Comparison of ENCODE assay signal across 17 mouse cellular contexts in the genomic region with DNA sequence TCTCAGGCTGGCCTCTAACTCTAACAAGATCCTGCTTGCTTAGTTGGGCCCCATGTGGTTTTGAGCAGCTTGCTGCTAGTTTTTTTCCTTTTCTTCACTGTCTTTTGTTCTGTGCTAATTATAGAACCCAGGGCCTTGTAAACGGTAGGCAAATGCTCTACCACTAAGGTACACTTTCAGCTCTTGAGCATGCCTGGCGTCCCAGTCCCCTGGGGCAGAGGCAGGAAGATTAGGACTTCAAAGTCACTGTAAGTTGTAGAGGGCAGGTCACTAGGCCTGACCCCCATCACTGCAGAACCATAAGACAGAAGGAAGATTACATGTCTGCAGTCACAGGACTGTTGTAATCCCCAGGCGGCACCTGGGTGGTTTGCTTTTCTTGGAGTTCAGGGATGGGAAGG. TPM values are rescaled to one million over a fixed set of nuclear protein-coding genes. Genes with fewer than 3 reads are reported as not detected.
DNase-seq lines count a peak whose midpoint lies in the region; ATAC-seq lines count a peak whose summit lies in the region.
"Had no signal": no experiment of that assay in that cellular context is flagged by ENCODE, and none has a peak within 500 bp of the region (broad histone marks: within the 10 kb centered on the region; RNA-seq: fewer than 3 reads in every experiment).

No protein-coding gene starts in this region.

- no peak overlapping the region for H3K4me3 ChIP-seq in heart, embryonic 12.5 days
- no peak overlapping the region for H3K4me3 ChIP-seq in lung, embryonic 16.5 days (ENCODE audit: low read length)
- H3K4me3 ChIP-seq in embryonic facial prominence, embryonic 14.5 days (ENCODE audit: low read depth, low read length) = no peak overlapping the region
- H3K4me3 ChIP-seq: erythroblast, embryonic 14.5 days; neural tube, embryonic 13.5 days had no signal

- H3K9ac ChIP-seq in heart, embryonic 12.5 days = 0 out of 2 replicates have a peak overlapping the region, but pooled peaks have one; percentile 25
- H3K9ac ChIP-seq in lung, embryonic 16.5 days (ENCODE audit: low read length) = no peak overlapping the region
- no peak overlapping the region for H3K9ac ChIP-seq in embryonic facial prominence, embryonic 14.5 days (ENCODE audit: low read depth, low read length)
- H3K9ac ChIP-seq: hindbrain, embryonic 14.5 days; neural tube, embryonic 13.5 days had no signal

- H3K27me3 ChIP-seq in heart, embryonic 12.5 days (replicated peaks) = no peaks in the 10 kb centered on the region
- no peaks in the 10 kb centered on the region for H3K27me3 ChIP-seq in lung, embryonic 16.5 days (ENCODE audit: control insufficient read depth, insufficient read depth, low read depth, low read length)
- H3K27me3 ChIP-seq in embryonic facial prominence, embryonic 14.5 days (replicated peaks; ENCODE audit: control insufficient read depth, insufficient read depth, low read length) = no peaks in the 10 kb centered on the region
- H3K27me3 ChIP-seq: neural tube, embryonic 13.5 days had no signal

- peaks cover 35% of the 10 kb centered on the region for H3K4me1 ChIP-seq in heart, embryonic 12.5 days (replicated peaks)
- peaks cover 3% of the 10 kb centered on the region; the same call in 1 of the 2 replicates for H3K4me1 ChIP-seq in lung, embryonic 16.5 days (replicated peaks; ENCODE audit: control insufficient read depth, insufficient read depth, low read length)
- H3K4me1 ChIP-seq in embryonic facial prominence, embryonic 14.5 days (ENCODE audit: control insufficient read depth, insufficient read depth, low read length) = 0 out of 2 replicates have a peak, but pooled peaks cover 3% of the 10 kb centered on the region

- 16% methylated on average over 3 of the region's 3 CpGs for WGBS in heart, embryonic 12.5 days
- WGBS in lung, embryonic 16.5 days = 35% methylated on average over 3 of the region's 3 CpGs
- WGBS in embryonic facial prominence, embryonic 14.5 days = 20% methylated on average over 3 of the region's 3 CpGs

- no peak for ATAC-seq in heart, embryonic 12.5 days (ENCODE audit: insufficient number of reproducible peaks, low FRiP score)
- peak; percentile 17 for ATAC-seq in lung, embryonic 16.5 days (ENCODE audit: low read depth)
- peak; percentile 38; the same call in 1 of the 2 replicates for ATAC-seq in embryonic facial prominence, embryonic 14.5 days (ENCODE audit: low read depth)

- DNase-seq in heart, adult 11 months = no peak
- no peak for DNase-seq in lung, adult 18-20 months
- DNase-seq in embryonic facial prominence, embryonic 14.5 days (ENCODE audit: low spot score) = peak; percentile 14
- DNase-seq in thymus, postnatal 25 days = peak; percentile 42
- no peak for DNase-seq in left cerebral cortex, postnatal 4 days
- DNase-seq in urinary bladder, adult 18-20 months (ENCODE audit: low spot score in 2 of 2) = no peak
- DNase-seq: adrenal gland, postnatal 10 days; cerebellum, adult 11-12 months had no signal

- H3K4me2 ChIP-seq in heart, embryonic 12.5 days = peak overlapping the region; percentile 41
- H3K4me2 ChIP-seq in lung, embryonic 16.5 days (ENCODE audit: low read depth, low read length) = no peak overlapping the region
- no peak overlapping the region for H3K4me2 ChIP-seq in embryonic facial prominence, embryonic 14.5 days (ENCODE audit: low read depth, low read length)
- H3K4me2 ChIP-seq: hindbrain, embryonic 14.5 days; midbrain, embryonic 11.5 days; neural tube, embryonic 13.5 days had no signal

- H3K27ac ChIP-seq in heart, embryonic 12.5 days (ENCODE audit: poor library complexity, severe bottlenecking) = peak overlapping the region; percentile 92
- peak overlapping the region; percentile 67; the same call in 1 of the 2 replicates for H3K27ac ChIP-seq in lung, embryonic 16.5 days (ENCODE audit: low read length)
- peak overlapping the region; percentile 44 for H3K27ac ChIP-seq in embryonic facial prominence, embryonic 14.5 days (replicated peaks; ENCODE audit: low read depth, low read length)
- H3K27ac ChIP-seq: hindbrain, embryonic 14.5 days; kidney, postnatal 0 days; neural tube, embryonic 13.5 days had no signal

- H3K9me3 ChIP-seq in heart, embryonic 12.5 days (replicated peaks) = no peaks in the 10 kb centered on the region
- no peaks in the 10 kb centered on the region for H3K9me3 ChIP-seq in lung, embryonic 16.5 days (ENCODE audit: control insufficient read depth, low read length)
- no peaks in the 10 kb centered on the region for H3K9me3 ChIP-seq in embryonic facial prominence, embryonic 14.5 days (ENCODE audit: control insufficient read depth, low read length)
- H3K9me3 ChIP-seq: neural tube, embryonic 13.5 days had no signal

- intact Hi-C loops in left cerebral cortex, postnatal 4 days (cut with DNase I) = no loop called here

- peaks cover 35% of the 10 kb centered on the region for H3K36me3 ChIP-seq in heart, embryonic 12.5 days
- peaks cover 26% of the 10 kb centered on the region for H3K36me3 ChIP-seq in lung, embryonic 16.5 days (ENCODE audit: control insufficient read depth, insufficient read depth, low read length)
- peaks cover 24% of the 10 kb centered on the region for H3K36me3 ChIP-seq in embryonic facial prominence, embryonic 14.5 days (ENCODE audit: control insufficient read depth, insufficient read depth, low read length)

RNA-seq across cellular contexts. Expression of a gene that starts 8.2 kb away (rescaled TPM):
- 28.7 and 29.9 TPM in 2 replicates for polyA plus RNA-seq in heart, embryonic 12.5 days (2016; fragmentation: Nextera tagmentation; extraction: Ambion mirVana)
- 26.6 and 27.6 TPM in 2 replicates for polyA plus RNA-seq in lung, embryonic 16.5 days (2015; fragmentation: Nextera tagmentation; extraction: Ambion mirVana)
- polyA plus RNA-seq in embryonic facial prominence, embryonic 14.5 days (2014; fragmentation: Nextera tagmentation; extraction: Ambion mirVana) = 25.2 and 25.7 TPM in 2 replicates
- 10 to 100 TPM; 13.8 to 14.4 TPM for total RNA-seq in left cerebral cortex, postnatal 4 days (2021)

RNA-seq across cellular contexts. Expression of a gene that starts 22.9 kb away (rescaled TPM):
- polyA plus RNA-seq in heart, embryonic 12.5 days (2016; fragmentation: Nextera tagmentation; extraction: Ambion mirVana) = 0.13 TPM in 1 of 2 replicates, not detected in the other
- 0.16 and 0.19 TPM in 2 replicates for polyA plus RNA-seq in lung, embryonic 16.5 days (2015; fragmentation: Nextera tagmentation; extraction: Ambion mirVana)
- polyA plus RNA-seq in embryonic facial prominence, embryonic 14.5 days (2014; fragmentation: Nextera tagmentation; extraction: Ambion mirVana) = 0.58 and 0.77 TPM in 2 replicates
- not detected for total RNA-seq in left cerebral cortex, postnatal 4 days (2021)
- polyA plus RNA-seq: C2C12; erythroblast, embryonic 14.5 days; hindbrain, embryonic 14.5 days; midbrain, embryonic 11.5 days had no signal

RNA-seq across cellular contexts. Expression of a gene that starts 28.4 kb away (rescaled TPM):
- 0.70 and 1.6 TPM in 2 replicates for polyA plus RNA-seq in heart, embryonic 12.5 days (2016; fragmentation: Nextera tagmentation; extraction: Ambion mirVana)
- polyA plus RNA-seq in lung, embryonic 16.5 days (2015; fragmentation: Nextera tagmentation; extraction: Ambion mirVana) = 3.0 and 3.2 TPM in 2 replicates
- polyA plus RNA-seq in embryonic facial prominence, embryonic 14.5 days (2014; fragmentation: Nextera tagmentation; extraction: Ambion mirVana) = 3.2 and 4.7 TPM in 2 replicates
- 1 to 10 TPM; 2.0 to 2.7 TPM for total RNA-seq in left cerebral cortex, postnatal 4 days (2021)

RNA-seq across cellular contexts. Expression of a gene that starts 35.5 kb away (rescaled TPM):
- polyA plus RNA-seq in heart, embryonic 12.5 days (2016; fragmentation: Nextera tagmentation; extraction: Ambion mirVana) = 60.2 and 60.5 TPM in 2 replicates
- polyA plus RNA-seq in lung, embryonic 16.5 days (2015; fragmentation: Nextera tagmentation; extraction: Ambion mirVana) = 27.1 and 32.1 TPM in 2 replicates
- polyA plus RNA-seq in embryonic facial prominence, embryonic 14.5 days (2014; fragmentation: Nextera tagmentation; extraction: Ambion mirVana) = 0.50 and 1.4 TPM in 2 replicates
- total RNA-seq in left cerebral cortex, postnatal 4 days (2021) = not detected
- polyA plus RNA-seq: erythroblast, embryonic 14.5 days; hindbrain, embryonic 14.5 days; midbrain, embryonic 11.5 days had no signal

RNA-seq across cellular contexts. Expression of a gene that starts 51.5 kb away (rescaled TPM):
- polyA plus RNA-seq in heart, embryonic 12.5 days (2016; fragmentation: Nextera tagmentation; extraction: Ambion mirVana) = 0.40 and 0.50 TPM in 2 replicates
- 5.4 and 8.7 TPM in 2 replicates for polyA plus RNA-seq in lung, embryonic 16.5 days (2015; fragmentation: Nextera tagmentation; extraction: Ambion mirVana)
- polyA plus RNA-seq in embryonic facial prominence, embryonic 14.5 days (2014; fragmentation: Nextera tagmentation; extraction: Ambion mirVana) = 17.1 and 28.1 TPM in 2 replicates
- not detected for total RNA-seq in left cerebral cortex, postnatal 4 days (2021)
- polyA plus RNA-seq: erythroblast, embryonic 14.5 days; hindbrain, embryonic 14.5 days; liver, embryonic 16.5 days; neural tube, embryonic 13.5 days had no signal

Comparison
In these comparisons a context has a peak if more than half of its experiments do, and no peak if none do; other contexts are left out.
1. DNase-seq: peak in embryonic facial prominence, embryonic 14.5 days (single experiment) and thymus, postnatal 25 days (single experiment); none in heart, adult 11 months (single experiment), lung, adult 18-20 months (0 of 2), left cerebral cortex, postnatal 4 days (single experiment) and urinary bladder, adult 18-20 months (0 of 2).
2. Peak in every context shown above with its lines, with median percentiles within 50 percentile points of each other: H3K27ac ChIP-seq.